Mouse (Mus musculus) liver, adult 10 weeks (tissue): ENCODE data around the gene Gm11562. TPM values are rescaled to one million over a fixed set of nuclear protein-coding genes. Genes with fewer than 3 reads are reported as not detected.

ENCODE experiments used
- polyA plus RNA-seq: library from polyadenylated mRNA; stranded (reverse); fragments of 350-450 nt; fragmentation: Illumina TruSeq; extraction: RNeasy Lipid Tissue Mini Kit (QIAGEN cat#74804); gene quantifications from one replicate; pipeline ENCODE4 v1.2.3, GENCODE M21; 2014; ENCODE audit warnings: low read depth, low replicate concordance

Gm11562 gene
- polyA plus RNA-seq = not detected

GRCm38 (mm10) chr11:99620335-99620734 is at the start of gene Gm11562:
Gene Gm11562 (minus strand): TSS chr11:99620435.

GRCm38 (mm10) chr11:99665860-99666259 is 45.6 kb upstream of the Gm11562 start, which contains the start of gene Krtap4-6:
Gene Krtap4-6 (minus strand): TSS chr11:99665960.

GRCm38 (mm10) chr11:99658467-99659010 is 38.3 kb upstream of the Gm11562 start, which contains the start of gene Gm11563:
Gene Gm11563 (minus strand): TSS chr11:99658960.

GRCm38 (mm10) chr11:99650136-99650535 is 29.9 kb upstream of the Gm11562 start, which contains the start of gene Gm11555:
Gene Gm11555 (minus strand): TSS chr11:99650236.

GRCm38 (mm10) chr11:99643635-99644139 is 23.5 kb upstream of the Gm11562 start, which contains the start of gene Krtap4-7:
Gene Krtap4-7 (minus strand): TSS chr11:99644089.

GRCm38 (mm10) chr11:99634653-99635134 is 14.5 kb upstream of the Gm11562 start, which contains the start of gene Krtap4-2:
Gene Krtap4-2 (minus strand): TSS chr11:99635084.

GRCm38 (mm10) chr11:99628138-99628537 is 7.9 kb upstream of the Gm11562 start, which contains the start of gene Krtap4-1:
Gene Krtap4-1 (minus strand): TSS chr11:99628238.

GRCm38 (mm10) chr11:99614796-99615363 is 5.4 kb downstream of the Gm11562 start, which contains the start of gene Krtap2-4:
Gene Krtap2-4 (minus strand): TSS chr11:99614846.

GRCm38 (mm10) chr11:99610089-99610488 is 10.1 kb downstream of the Gm11562 start, which contains the start of gene Gm11937:
Gene Gm11937 (minus strand): TSS chr11:99610189.

GRCm38 (mm10) chr11:99603208-99603607 is 17.0 kb downstream of the Gm11562 start, which contains the start of gene Gm11938:
Gene Gm11938 (minus strand): TSS chr11:99603308.

GRCm38 (mm10) chr11:99597742-99598141 is 22.5 kb downstream of the Gm11562 start, which contains the start of gene Krtap9-3:
Gene Krtap9-3 (minus strand): TSS chr11:99598105.

GRCm38 (mm10) chr11:99590981-99591380 is 29.3 kb downstream of the Gm11562 start, which contains the start of gene Krtap1-3:
Gene Krtap1-3 (minus strand): TSS chr11:99591339.

GRCm38 (mm10) chr11:99583245-99583704 is 37.0 kb downstream of the Gm11562 start, which contains the start of gene Krtap1-4:
Gene Krtap1-4 (minus strand): TSS chr11:99583654.

GRCm38 (mm10) chr11:99580636-99581035 is 39.6 kb downstream of the Gm11562 start, which contains the start of gene Krtap1-5:
Gene Krtap1-5 (minus strand): TSS chr11:99581016.

Other genes starting within 250 kb of the Gm11562 start
- not detected for gene Krt28, start 245.5 kb downstream of the Gm11562 start, polyA plus RNA-seq
- 6.3 TPM for gene Krt10, start 231.1 kb downstream of the Gm11562 start, polyA plus RNA-seq
- not detected for gene Krt12, start 198.2 kb downstream of the Gm11562 start, polyA plus RNA-seq
- not detected for gene Krt20, start 182.3 kb downstream of the Gm11562 start, polyA plus RNA-seq
- gene Krt23, start 127.3 kb downstream of the Gm11562 start, polyA plus RNA-seq = 2.0 TPM
- not detected for gene Krt39, start 99.1 kb downstream of the Gm11562 start, polyA plus RNA-seq
- not detected for gene Krt40, start 77.3 kb downstream of the Gm11562 start, polyA plus RNA-seq
- gene Krtap3-3, start 69.6 kb downstream of the Gm11562 start, polyA plus RNA-seq = not detected
- not detected for gene Krtap3-2, start 63.6 kb downstream of the Gm11562 start, polyA plus RNA-seq
- gene Gm11939, start 61.0 kb downstream of the Gm11562 start, polyA plus RNA-seq = not detected
- not detected for gene Krtap3-1, start 53.8 kb downstream of the Gm11562 start, polyA plus RNA-seq
- gene Krtap1-5, start 39.4 kb downstream of the Gm11562 start, polyA plus RNA-seq = not detected
- not detected for gene Krtap1-4, start 36.8 kb downstream of the Gm11562 start, polyA plus RNA-seq
- gene Krtap1-3, start 29.1 kb downstream of the Gm11562 start, polyA plus RNA-seq = not detected
- not detected for gene Krtap9-3, start 22.3 kb downstream of the Gm11562 start, polyA plus RNA-seq
- gene Gm11938, start 17.1 kb downstream of the Gm11562 start, polyA plus RNA-seq = not detected
- gene Gm11937, start 10.2 kb downstream of the Gm11562 start, polyA plus RNA-seq = not detected
- gene Krtap2-4, start 5.6 kb downstream of the Gm11562 start, polyA plus RNA-seq = not detected
- not detected for gene Krtap4-1, start 7.8 kb upstream of the Gm11562 start, polyA plus RNA-seq
- not detected for gene Krtap4-2, start 14.6 kb upstream of the Gm11562 start, polyA plus RNA-seq
- not detected for gene Krtap4-7, start 23.7 kb upstream of the Gm11562 start, polyA plus RNA-seq
- gene Gm11555, start 29.8 kb upstream of the Gm11562 start, polyA plus RNA-seq = not detected
- gene Gm11563, start 38.5 kb upstream of the Gm11562 start, polyA plus RNA-seq = not detected
- not detected for gene Krtap4-6, start 45.5 kb upstream of the Gm11562 start, polyA plus RNA-seq
- gene Gm14190, start 70.3 kb upstream of the Gm11562 start, polyA plus RNA-seq = not detected
- not detected for gene Gm14180, start 113.9 kb upstream of the Gm11562 start, polyA plus RNA-seq
- gene Gm11595, start 152.5 kb upstream of the Gm11562 start, polyA plus RNA-seq = not detected
- gene Krtap4-8, start 160.3 kb upstream of the Gm11562 start, polyA plus RNA-seq = not detected
- gene Krtap4-9, start 164.8 kb upstream of the Gm11562 start, polyA plus RNA-seq = not detected
- not detected for gene Gm11596, start 173.0 kb upstream of the Gm11562 start, polyA plus RNA-seq
- not detected for gene Gm11569, start 178.5 kb upstream of the Gm11562 start, polyA plus RNA-seq
- gene Gm11554, start 184.0 kb upstream of the Gm11562 start, polyA plus RNA-seq = not detected
- gene Krtap4-13, start 189.5 kb upstream of the Gm11562 start, polyA plus RNA-seq = not detected
- gene Gm11564, start 195.2 kb upstream of the Gm11562 start, polyA plus RNA-seq = not detected
- not detected for gene 2300003K06Rik, start 217.6 kb upstream of the Gm11562 start, polyA plus RNA-seq
- gene Krtap4-16, start 231.2 kb upstream of the Gm11562 start, polyA plus RNA-seq = not detected
- gene Gm11568, start 237.5 kb upstream of the Gm11562 start, polyA plus RNA-seq = not detected
- not detected for gene Gm11559, start 244.0 kb upstream of the Gm11562 start, polyA plus RNA-seq